Mouse (Mus musculus) MEL-GATA-1-ER (cell line): ENCODE measurements around the gene Fstl4.

ENCODE experiments used
- DNase-seq: peaks from one replicate; pipeline ENCODE4 v3.0.0-alpha.2; 2012; ENCODE audit warnings: low read depth; ENCODE audit errors: extremely low read depth

The Fstl4 gene

DNA sequence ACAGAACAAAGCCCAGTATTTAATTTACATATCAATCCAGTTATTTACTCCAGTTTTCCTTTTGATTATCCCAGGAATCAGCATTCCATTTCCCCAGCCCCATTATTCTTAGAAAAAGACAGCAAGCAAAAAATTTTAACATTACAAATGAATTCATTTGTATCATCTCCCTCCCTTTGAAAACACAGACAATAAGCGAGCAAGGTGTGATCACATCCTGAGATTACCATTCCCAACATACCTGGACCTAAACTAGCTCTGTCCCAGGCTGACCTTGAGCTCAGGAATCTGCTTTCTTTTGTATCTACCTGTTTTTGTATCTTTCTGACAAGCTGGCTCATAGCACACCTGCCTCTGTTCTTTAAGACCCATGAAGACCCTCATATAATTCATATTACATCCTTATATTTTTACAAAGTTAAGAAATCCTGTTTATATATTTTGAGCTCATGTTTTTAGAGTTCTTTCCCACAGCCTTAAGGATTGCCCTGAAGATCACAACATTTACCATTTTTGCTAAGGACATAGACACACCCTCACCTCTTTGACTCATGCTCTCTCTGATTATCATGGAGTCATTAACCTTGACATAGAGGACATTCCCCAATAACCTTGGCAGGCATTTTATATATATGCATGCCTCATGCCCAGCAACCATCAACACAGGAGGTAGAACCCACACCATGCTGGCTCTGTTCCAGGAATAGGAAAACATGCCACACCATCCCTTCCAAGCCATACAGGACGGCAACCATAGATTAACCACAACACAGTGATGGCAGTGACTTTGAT, 438.2 kb downstream of the Fstl4 start:
- DNase-seq = no peak

GRCm38 (mm10) chr11:53210876-53211275, 446.4 kb downstream of the Fstl4 start:
- no peak for DNase-seq

DNA sequence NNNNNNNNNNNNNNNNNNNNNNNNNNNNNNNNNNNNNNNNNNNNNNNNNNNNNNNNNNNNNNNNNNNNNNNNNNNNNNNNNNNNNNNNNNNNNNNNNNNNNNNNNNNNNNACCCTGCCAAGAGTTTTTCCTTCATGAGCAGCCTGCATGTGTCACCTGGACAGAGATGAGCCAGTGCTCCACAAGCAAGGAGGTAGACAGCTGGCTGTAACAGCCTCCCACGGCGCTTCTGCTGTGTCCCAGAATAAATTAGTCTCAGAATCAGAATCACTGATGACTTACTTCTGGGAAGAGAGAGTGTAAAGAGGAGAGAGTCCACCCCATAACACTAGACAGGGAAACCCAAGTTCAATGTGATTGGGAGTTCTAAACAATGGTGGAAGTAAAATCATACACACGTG, 464.6 kb downstream of the Fstl4 start:
- no peak for DNase-seq

- DNase-seq = no peak
Measured at GRCm38 (mm10) chr11:53231836-53232235, 467.4 kb downstream of the Fstl4 start.

DNA sequence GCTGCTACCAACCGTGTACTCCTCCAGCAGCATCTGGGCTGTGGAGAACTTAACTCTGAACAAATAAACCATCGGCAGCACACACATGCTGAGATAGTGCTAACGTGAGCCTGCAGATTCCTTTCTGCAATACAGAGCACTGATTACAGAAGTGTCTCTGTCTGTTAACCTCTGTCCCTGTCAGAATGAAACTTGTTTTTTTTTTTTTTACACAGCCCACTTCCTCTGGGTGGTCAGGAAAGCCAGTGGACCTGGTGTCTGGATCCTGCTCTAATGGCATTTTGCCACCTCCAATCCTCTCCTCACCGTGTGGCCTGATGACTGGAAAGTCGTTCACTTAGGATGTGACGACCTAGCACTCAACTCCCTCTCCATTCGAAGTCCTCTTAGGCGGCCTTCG, 469.2 kb downstream of the Fstl4 start:
- DNase-seq = no peak
